Mouse (Mus musculus) inflammation-experienced regulatory T-cells (primary cell): ENCODE measurements around the gene Mug1. TPM values are rescaled to one million over a fixed set of nuclear protein-coding genes. Genes with fewer than 3 reads are reported as not detected.

Experiments used
- polyA plus RNA-seq, 2 experiments: library from polyadenylated mRNA; unstranded; fragments of 100-300 nt; shearing (Covaris generic); gene quantifications; one replicate each; pipeline ENCODE4 v1.2.1; 2017

Mug1 gene
- polyA plus RNA-seq, result under 1 TPM; 0.10 to 0.40 TPM

DNA sequence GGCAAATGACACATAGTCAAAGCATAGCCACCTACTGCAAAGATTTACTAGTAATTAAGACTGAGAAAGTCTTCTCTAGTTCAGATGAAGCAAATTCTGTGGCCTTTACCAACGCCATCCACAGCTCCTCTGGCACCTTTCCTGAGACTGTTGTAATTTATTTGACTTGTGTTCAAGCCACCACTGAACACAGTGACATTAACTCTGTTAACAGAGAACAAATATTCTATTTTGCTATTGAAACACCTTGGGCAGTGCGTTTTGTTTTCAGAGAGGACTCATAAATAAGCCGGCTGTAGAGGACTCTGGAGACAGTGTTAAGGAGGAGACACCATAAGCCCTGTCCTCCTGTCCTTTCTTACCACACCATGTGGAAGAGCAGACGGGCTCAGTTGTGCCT lies at the start of gene Mug1:
Mug1 (plus strand) TSS at position 271 of the 400 bp plus-strand sequence.

Other genes starting within 250 kb of the Mug1 start
- gene A2m, start 203.2 kb upstream of the Mug1 start, polyA plus RNA-seq, result not detected
- under 1 TPM in 1 of 2 experiments, not detected in 1; 0.09 TPM for gene Gm7298, start 105.6 kb upstream of the Mug1 start, polyA plus RNA-seq
- gene Mug2, start 168.2 kb downstream of the Mug1 start, polyA plus RNA-seq, result not detected